Mouse (Mus musculus) adrenal gland, postnatal 14 days (tissue): ENCODE measurements at regions not wholly inside any gene's neighbourhood (a gene's known extent, or its start where the extent isn't known, plus 50 kb on each side); places are given as distances from the start of the nearest gene placed in this dataset.

Experiments used
- DNase-seq: peaks from one replicate; pipeline ENCODE4 v3.0.0; 2021; ENCODE audit warnings: mixed read lengths

GRCm38 (mm10) chr2:137236961-137237360, 120.5 kb upstream of the Jag1 start:
- DNase-seq = no peak

GRCm38 (mm10) chr2:137233936-137234335, 117.5 kb upstream of the Jag1 start:
- no peak for DNase-seq

GRCm38 (mm10) chr2:137231161-137231560, 114.7 kb upstream of the Jag1 start:
- no peak for DNase-seq

GRCm38 (mm10) chr2:137229422-137230069, 113.1 kb upstream of the Jag1 start:
- DNase-seq = no peak

GRCm38 (mm10) chr2:137227495-137227894, 111.1 kb upstream of the Jag1 start:
- DNase-seq = no peak

GRCm38 (mm10) chr2:137224702-137225552, 108.5 kb upstream of the Jag1 start:
- no peak for DNase-seq

- DNase-seq = no peak
Observed at GRCm38 (mm10) chr2:137215697-137216096, 99.3 kb upstream of the Jag1 start.

GRCm38 (mm10) chr2:137207846-137208245, 91.4 kb upstream of the Jag1 start:
- no peak for DNase-seq

GRCm38 (mm10) chr2:137204274-137204850, 87.9 kb upstream of the Jag1 start:
- peak; percentile 12 for DNase-seq

- DNase-seq = no peak
Observed at GRCm38 (mm10) chr2:137200101-137200500, 83.7 kb upstream of the Jag1 start.

GRCm38 (mm10) chr2:137192183-137192582, 75.7 kb upstream of the Jag1 start:
- DNase-seq = no peak

GRCm38 (mm10) chr2:137169176-137169575, 52.7 kb upstream of the Jag1 start:
- DNase-seq = no peak

GRCm38 (mm10) chr2:137168626-137169025, 52.2 kb upstream of the Jag1 start:
- no peak for DNase-seq
